28 mouse cellular contexts compared by ENCODE assay signal in the genomic region with DNA sequence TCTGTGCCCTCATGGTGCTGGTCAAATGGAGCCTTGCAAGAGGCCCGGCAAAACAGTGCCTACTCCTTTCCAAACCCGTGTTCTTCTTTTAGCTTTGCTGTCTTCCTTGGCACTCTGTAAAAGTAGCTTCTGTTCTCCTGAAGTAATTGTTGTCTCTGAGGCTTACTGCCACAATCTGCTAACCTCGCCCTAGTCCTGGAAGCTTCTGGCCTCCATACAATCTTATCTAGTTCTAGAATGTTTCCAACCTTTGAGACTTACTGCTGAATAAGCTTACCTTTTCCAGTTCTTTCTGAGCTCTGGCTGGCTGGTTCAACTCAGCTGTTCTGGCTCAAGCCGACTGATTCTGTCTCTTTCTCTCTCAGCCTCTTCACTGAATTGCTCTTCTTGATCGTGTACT. TPM values are rescaled to one million over a fixed set of nuclear protein-coding genes. Genes with fewer than 3 reads are reported as not detected.
"Had no signal": no experiment of that assay in that cellular context is flagged by ENCODE, and none has a peak within 500 bp of the region (broad histone marks: within the 10 kb centered on the region; RNA-seq: fewer than 3 reads in every experiment).

No protein-coding gene starts in this region.

- H3K36me3 ChIP-seq: midbrain, embryonic 15.5 days had no signal

- H3K9me3 ChIP-seq: liver, embryonic 12.5 days; midbrain, embryonic 15.5 days; neural tube, embryonic 12.5 days; neural tube, embryonic 15.5 days had no signal

- H3K27ac ChIP-seq: layer of hippocampus, adult 2 months; liver, embryonic 12.5 days; macrophage; midbrain, embryonic 15.5 days; neural tube, embryonic 12.5 days; neural tube, embryonic 15.5 days had no signal

- H3K4me2 ChIP-seq: liver, embryonic 12.5 days; lung, embryonic 14.5 days; midbrain, embryonic 11.5 days; midbrain, embryonic 15.5 days; neural tube, embryonic 12.5 days; neural tube, embryonic 15.5 days had no signal

- H3K4me1 ChIP-seq: midbrain, embryonic 15.5 days; neural tube, embryonic 12.5 days; neural tube, embryonic 15.5 days had no signal

- ATAC-seq: liver, embryonic 12.5 days; lung, postnatal 0 days; midbrain, embryonic 15.5 days had no signal

- DNase-seq: kidney, adult 11 months; kidney, adult 8-10 months; kidney, postnatal 14 days; layer of hippocampus, adult 9-11 months; lung, embryonic 14.5 days; right cerebral cortex, adult 18-20 months; right cerebral cortex, postnatal 14 days; right cerebral cortex, postnatal 4 days; thymus, adult 2 months; thymus, postnatal 25 days had no signal

- H3K4me3 ChIP-seq: layer of hippocampus, adult 2 months; liver, embryonic 12.5 days; midbrain, embryonic 15.5 days; neural tube, embryonic 12.5 days; neural tube, embryonic 15.5 days had no signal

- H3K27me3 ChIP-seq: liver, embryonic 12.5 days; midbrain, embryonic 15.5 days; neural tube, embryonic 12.5 days; neural tube, embryonic 15.5 days had no signal

- H3K9ac ChIP-seq: liver, embryonic 12.5 days; lung, embryonic 14.5 days; midbrain, embryonic 15.5 days; neural tube, embryonic 12.5 days; neural tube, embryonic 15.5 days had no signal

RNA-seq across cellular contexts. Expression of a gene that starts 43.8 kb away (rescaled TPM):
- total RNA-seq: layer of hippocampus, adult 2 months; layer of hippocampus, postnatal 25 days; megakaryocyte, adult 5-6 weeks had no signal
- polyA plus RNA-seq: kidney, embryonic 16.5 days; large intestine, adult 2 months; limb, embryonic 11.5 days; limb, embryonic 14.5 days; liver, embryonic 12.5 days; liver, embryonic 16.5 days; lung, embryonic 14.5 days; lung, postnatal 0 days; macrophage; midbrain, embryonic 11.5 days; midbrain, embryonic 15.5 days; neural tube, embryonic 12.5 days; neural tube, embryonic 15.5 days; spleen, adult 2 months; stomach, embryonic 16.5 days; thymus, adult 2 months; urinary bladder, adult 2 months had no signal
